Mouse (Mus musculus) E14TG2a.4 (cell line): ENCODE measurements around the gene Igsf11.

Experiments used
- CTCF ChIP-seq: conservative IDR thresholded peaks from 2 replicates; pipeline ENCODE4 v1.5.1; 2014; ENCODE audit warnings: low read length
- POU5F1 ChIP-seq: IDR thresholded peaks from 2 replicates; pipeline ENCODE4 v1.6.1; 2014; ENCODE audit warnings: low read length, borderline replicate concordance

- TF ChIP-seq CTCF (no peak), POU5F1 (no peak)
Observed at GRCm38 (mm10) chr16:38945581-38945981, 53.1 kb downstream of the Igsf11 start.
